Mouse (Mus musculus): ENCODE measurements at regions not wholly inside any gene's neighbourhood (a gene's known extent, or its start where the extent isn't known, plus 50 kb on each side); places are given as distances from the start of the nearest gene placed in this dataset.

GRCm38 (mm10) chr6:75683935-75684334 is 813.6 kb downstream of the Gm9008 start:
- no peak for DNase-seq

- no peak for DNase-seq
Measured at GRCm38 (mm10) chr6:75644363-75644720, 853.2 kb downstream of the Gm9008 start.

GRCm38 (mm10) chr6:75643581-75644362 is 853.8 kb downstream of the Gm9008 start:
- no peak for DNase-seq

- DNase-seq: no peak
Measured at GRCm38 (mm10) chr6:75636050-75636449, 861.5 kb downstream of the Gm9008 start.

GRCm38 (mm10) chr6:75602536-75603279 is 894.9 kb downstream of the Gm9008 start:
- DNase-seq: peak; percentile 9 to 22

GRCm38 (mm10) chr6:75558431-75558830 is 939.2 kb downstream of the Gm9008 start:
- DNase-seq: no peak

- DNase-seq: no peak
Measured at GRCm38 (mm10) chr6:75542247-75542700, 955.3 kb downstream of the Gm9008 start.

GRCm38 (mm10) chr6:75539703-75540102 is 957.9 kb downstream of the Gm9008 start:
- DNase-seq: no peak

Measured in heart, adult 18-20 months (tissue).